Mouse (Mus musculus) midbrain, postnatal 0 days (tissue): ENCODE results near the gene Cys1. TPM values are rescaled to one million over a fixed set of nuclear protein-coding genes. Genes with fewer than 3 reads are reported as not detected.

ENCODE experiments used
- ATAC-seq: fragments of 200-750 bp; cut with Nextera tagmentation; 2 replicates; pipeline ENCODE4 v1.8.0; 2017; ENCODE audit warnings: moderate number of reproducible peaks, mild to moderate bottlenecking, moderate TSS enrichment, moderate library complexity; ENCODE audit not compliant: low FRiP score
- DNase-seq: peaks from one replicate; pipeline ENCODE4 v3.0.0-alpha.2; 2015; ENCODE audit warnings: low spot score
- H3K27ac ChIP-seq: fragments of 300-500 bp; sonication (generic); 2 replicates; pipeline ENCODE4 v1.5.1; 2014; ENCODE audit warnings: low read depth, mild to moderate bottlenecking, low read length, mixed read lengths
- H3K27me3 ChIP-seq: fragments of 300-500 bp; sonication (generic); 2 replicates; pipeline ENCODE4 v1.6.1; 2014; ENCODE audit warnings: low read length, control low read depth, mixed read lengths; ENCODE audit not compliant: insufficient read depth
- H3K36me3 ChIP-seq: fragments of 300-500 bp; sonication (generic); 2 replicates; pipeline ENCODE4 v1.6.1; 2014; ENCODE audit warnings: low read length, control low read depth, mixed read lengths; ENCODE audit not compliant: insufficient read depth
- H3K4me1 ChIP-seq: fragments of 300-500 bp; sonication (generic); 2 replicates; pipeline ENCODE4 v1.6.1; 2014; ENCODE audit warnings: mild to moderate bottlenecking, control low read depth, antibody characterized with exemption, low read length, mixed read lengths; ENCODE audit not compliant: insufficient read depth
- H3K4me2 ChIP-seq: fragments of 300-500 bp; sonication (generic); 2 replicates; pipeline ENCODE4 v1.6.1; 2014; ENCODE audit warnings: low read depth, mild to moderate bottlenecking, low read length, mixed read lengths; ENCODE audit not compliant: poor library complexity, severe bottlenecking
- H3K4me3 ChIP-seq: fragments of 300-500 bp; sonication (generic); 2 replicates; pipeline ENCODE4 v1.5.1; 2014; ENCODE audit warnings: low read depth, mild to moderate bottlenecking, low read length, moderate library complexity
- H3K9ac ChIP-seq: fragments of 300-500 bp; sonication (generic); replicated peaks from 2 replicates; pipeline ENCODE4 v1.6.1; 2014; ENCODE audit warnings: mild to moderate bottlenecking, low read length, moderate library complexity, mixed read lengths; ENCODE audit not compliant: poor library complexity, severe bottlenecking
- H3K9me3 ChIP-seq: fragments of 300-500 bp; sonication (generic); 2 replicates; pipeline ENCODE4 v1.6.1; 2016; ENCODE audit warnings: low read length, control low read depth
- CTCF ChIP-seq: IDR thresholded peaks from 2 replicates; pipeline ENCODE4 v1.5.1; 2016; ENCODE audit warnings: antibody characterized with exemption, mild to moderate bottlenecking
- WGBS: fragments of 180-500 bp; shearing (Covaris S2); extraction: QIAGEN DNeasy Blood & Tissue Kit; methylation state at CpG from one replicate; pipeline ENCODE4 v1.1.7; 2014; 5-methylcytosine and 5-hydroxymethylcytosine counted together
- polyA plus RNA-seq: library from polyadenylated mRNA; unstranded; fragments of >200 nt; fragmentation: Nextera tagmentation; extraction: Ambion mirVana; gene quantifications from 2 replicates; pipeline ENCODE4 v1.2.1, GENCODE M21; 2015
- total RNA-seq: library from RNA; depleted of rRNA; stranded (reverse); fragments of >200 nt; gene quantifications from 2 replicates; pipeline ENCODE4 v1.2.3, GENCODE M21; 2014; rRNA removed

Gene Cys1
- total RNA-seq, result 3.7 and 4.8 TPM in 2 replicates
- polyA plus RNA-seq, result 1.9 and 2.1 TPM in 2 replicates

DNA sequence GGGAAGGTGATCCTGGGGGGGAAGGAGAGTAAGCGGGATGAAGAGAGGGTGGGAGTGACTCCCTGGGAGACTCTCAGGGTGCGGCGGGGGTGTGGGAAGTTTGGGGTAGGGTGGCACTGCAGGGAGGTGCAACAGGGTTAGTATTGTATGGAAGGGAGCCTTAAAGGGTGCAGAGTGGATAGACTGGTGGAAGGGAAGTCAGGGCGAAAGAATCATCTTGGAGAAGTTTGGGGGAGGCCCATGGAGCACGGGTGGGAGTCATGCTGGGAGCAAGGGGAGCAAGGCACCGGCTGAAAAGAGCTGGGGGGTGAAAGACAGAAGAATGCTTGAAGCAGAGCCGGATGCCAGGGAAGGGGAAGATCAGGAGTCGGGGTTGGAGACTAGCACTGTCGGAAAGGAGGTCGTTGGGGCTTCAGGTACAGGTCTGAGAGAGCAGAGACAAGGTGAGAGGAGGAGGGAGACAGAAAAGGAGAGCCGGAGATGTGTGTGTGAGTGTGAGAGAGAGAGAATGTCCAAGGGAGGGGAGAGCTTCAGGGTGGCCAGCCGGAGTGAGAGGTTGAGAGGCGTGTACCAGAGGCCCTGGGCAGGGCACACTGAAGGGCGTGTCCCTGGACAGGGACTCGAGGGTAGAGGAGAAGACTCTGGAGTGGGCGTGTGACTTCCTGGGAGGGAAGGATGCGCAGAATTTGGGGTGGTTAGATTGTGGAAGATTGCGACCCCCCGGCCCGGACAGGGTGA is at the start of gene Cys1:
Cys1 (minus strand) TSS at position 528 of the 738 bp plus-strand sequence.
- Histone ChIP-seq H3K9ac (peak within 1 kb of the TSS; percentile 81), H3K4me2 (peak within 1 kb of the TSS; percentile 94), H3K9me3 (no peaks in the 10 kb centered on the region), H3K27ac (no peak within 1 kb of the TSS), H3K4me1 (peaks cover 4% of the 10 kb centered on the region; the same call in 1 of the 2 replicates), H3K36me3 (no peaks in the 10 kb centered on the region), H3K4me3 (peak within 1 kb of the TSS; percentile 76), H3K27me3 (peaks cover 7% of the 10 kb centered on the region; the same call in 1 of the 2 replicates)
- no peak for DNase-seq
- peak; percentile 42; the same call in 1 of the 2 replicates for ATAC-seq
- TF ChIP-seq CTCF, result no peak
- WGBS, result 6% methylated on average over 20 of the region's 20 CpGs

DNA sequence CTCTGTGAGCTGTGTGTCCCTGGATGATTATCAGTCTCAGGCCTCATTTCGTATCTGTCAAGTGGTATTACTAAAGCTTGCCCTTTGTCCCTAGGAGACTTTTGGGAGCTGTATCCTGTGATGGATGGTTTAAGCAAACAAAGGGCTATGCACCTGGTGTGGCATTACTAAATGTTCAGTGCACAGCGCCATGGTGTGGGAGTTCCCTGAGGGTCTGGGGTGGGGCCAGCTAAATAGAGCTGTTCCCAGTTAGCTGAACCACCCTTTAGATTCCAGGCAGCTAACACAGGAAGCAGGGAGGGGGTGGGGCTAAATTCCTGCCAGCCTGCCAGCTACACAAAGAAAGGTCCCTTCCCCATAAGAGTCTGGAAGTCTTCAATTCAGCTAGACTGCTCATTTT is 42.8 kb upstream of the Cys1 start:
- H3K27me3 ChIP-seq, result no peaks in the 10 kb centered on the region
- ATAC-seq, result peak; percentile 76
- H3K4me1 ChIP-seq, result no peaks in the 10 kb centered on the region
- no peak for TF ChIP-seq CTCF
- peak; percentile 34 for DNase-seq
- H3K36me3 ChIP-seq, result no peaks in the 10 kb centered on the region
- 24% methylated on average over 2 of the region's 2 CpGs for WGBS
- H3K27ac ChIP-seq, result no peak overlapping the region
- H3K9me3 ChIP-seq, result no peaks in the 10 kb centered on the region; the same call in 1 of the 2 replicates
- H3K4me2 ChIP-seq, result no peak overlapping the region
- H3K4me3 ChIP-seq, result no peak overlapping the region
- no peak overlapping the region for H3K9ac ChIP-seq

DNA sequence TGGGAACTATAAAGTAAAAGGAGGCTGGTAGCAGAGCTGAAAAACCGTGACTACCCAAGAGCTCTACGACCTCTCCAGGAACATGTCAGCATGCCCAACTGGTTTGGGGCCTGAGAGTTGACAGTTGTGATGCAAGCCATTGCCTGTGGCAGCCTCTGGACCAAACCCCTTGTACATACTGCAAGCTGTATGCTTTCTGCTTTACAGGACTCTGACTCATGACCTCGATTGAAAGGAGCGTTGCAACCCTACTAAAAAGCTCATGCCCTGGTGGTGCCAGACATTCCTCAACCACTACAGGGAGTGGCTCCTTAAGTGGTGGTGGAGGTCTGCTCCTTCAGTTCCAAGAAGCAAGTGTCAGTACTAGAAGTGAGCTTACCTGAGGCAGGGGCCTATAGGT is 42.2 kb upstream of the Cys1 start:
- H3K27ac ChIP-seq, result no peak overlapping the region
- H3K27me3 ChIP-seq, result no peaks in the 10 kb centered on the region
- no peaks in the 10 kb centered on the region for H3K4me1 ChIP-seq
- WGBS, result 69% methylated on average over 4 of the region's 4 CpGs
- DNase-seq (no peak), ATAC-seq (no peak; the same call in 1 of the 2 replicates)
- no peaks in the 10 kb centered on the region for H3K36me3 ChIP-seq
- no peak overlapping the region for H3K4me3 ChIP-seq
- H3K4me2 ChIP-seq, result no peak overlapping the region
- H3K9ac ChIP-seq, result no peak overlapping the region
- TF ChIP-seq CTCF, result no peak
- H3K9me3 ChIP-seq, result no peaks in the 10 kb centered on the region; the same call in 1 of the 2 replicates

DNA sequence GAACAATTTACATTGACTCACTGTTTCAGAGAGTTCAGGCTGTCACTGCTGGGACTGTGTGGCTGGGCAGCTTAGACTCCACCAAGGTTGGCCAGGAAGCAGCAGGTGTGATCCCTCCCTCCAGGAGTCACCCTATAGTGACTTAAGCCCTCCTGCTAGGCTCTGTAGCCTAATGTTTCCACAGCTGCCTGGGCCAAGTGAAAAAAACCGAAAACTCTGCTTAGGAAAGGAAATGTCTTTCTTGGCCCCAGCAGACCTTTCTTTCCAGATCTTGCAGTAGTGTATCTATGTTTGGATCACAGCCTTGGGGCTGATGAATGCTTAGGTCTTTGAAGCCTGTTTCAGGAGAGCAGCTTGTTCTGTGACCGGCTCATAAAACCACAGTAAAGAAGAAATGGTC is 41.8 kb upstream of the Cys1 start:
- H3K4me1 ChIP-seq, result no peaks in the 10 kb centered on the region
- 69% methylated on average over 2 of the region's 2 CpGs for WGBS
- ATAC-seq (no peak), DNase-seq (no peak)
- H3K9me3 ChIP-seq, result no peaks in the 10 kb centered on the region; the same call in 1 of the 2 replicates
- H3K27me3 ChIP-seq, result no peaks in the 10 kb centered on the region
- H3K36me3 ChIP-seq, result no peaks in the 10 kb centered on the region
- no peak for TF ChIP-seq CTCF
- no peak overlapping the region for H3K4me2 ChIP-seq
- no peak overlapping the region for H3K4me3 ChIP-seq
- no peak overlapping the region for H3K9ac ChIP-seq
- no peak overlapping the region for H3K27ac ChIP-seq

DNA sequence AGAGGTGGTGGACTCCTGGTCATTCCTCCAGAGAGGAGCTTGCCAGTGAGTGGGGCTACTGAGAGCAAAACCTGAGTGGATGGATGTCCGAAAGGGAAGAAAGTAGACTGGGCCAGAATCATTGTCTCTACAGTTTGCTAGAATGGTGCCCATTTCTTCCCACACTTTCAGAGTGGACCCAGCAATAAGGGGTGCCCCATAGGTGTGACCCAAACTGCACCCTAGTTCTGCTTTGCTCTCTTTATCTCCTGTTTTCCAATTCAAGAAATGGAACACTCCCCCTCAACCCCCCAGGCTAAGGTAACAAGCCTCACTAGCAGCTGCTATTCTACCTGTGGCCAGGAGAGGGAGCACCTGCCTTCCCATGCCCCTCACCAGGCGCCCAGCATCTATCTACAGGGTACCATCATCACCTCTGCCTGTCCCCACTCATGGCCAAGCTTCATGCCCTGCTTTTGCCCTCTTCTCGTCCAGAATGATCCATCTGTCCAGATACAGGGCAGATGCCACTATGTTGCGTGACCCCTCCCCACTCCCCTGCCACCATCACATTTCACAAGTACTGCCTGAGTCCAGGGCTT is 35.2 kb upstream of the Cys1 start:
- peak; percentile 87 for TF ChIP-seq CTCF
- H3K9ac ChIP-seq, result no peak overlapping the region

More for the DNA sequence above, 35.2 kb upstream of the Cys1 start:
- peak; percentile 43 for DNase-seq
- H3K9me3 ChIP-seq, result no peaks in the 10 kb centered on the region
- no peak overlapping the region for H3K4me3 ChIP-seq
- ATAC-seq, result peak; percentile 31; the same call in 1 of the 2 replicates
- no peak overlapping the region for H3K4me2 ChIP-seq
- H3K36me3 ChIP-seq, result no peaks in the 10 kb centered on the region; the same call in 1 of the 2 replicates
- no peaks in the 10 kb centered on the region for H3K4me1 ChIP-seq
- H3K27ac ChIP-seq, result no peak overlapping the region
- H3K27me3 ChIP-seq, result no peaks in the 10 kb centered on the region
- WGBS, result 42% methylated on average over 4 of the region's 4 CpGs
